Mouse (Mus musculus) kidney, adult 18-20 months (tissue): ENCODE results near the gene Cyp3a25.
"Not testable (repeated sequence)": the region's sequence is repeated elsewhere in the genome, so short reads cannot be mapped to it uniquely, and the experiment has no call there.

ENCODE experiments used
- DNase-seq: peaks from one replicate; pipeline ENCODE4 v3.0.0; 2021

The Cyp3a25 gene

GRCm38 (mm10) chr5:146009509-146009908 is at the start of gene Cyp3a25:
Gene Cyp3a25 (minus strand): TSS chr5:146009618.
- not testable (repeated sequence) for DNase-seq

GRCm38 (mm10) chr5:146021136-146021535 is 11.7 kb upstream of the Cyp3a25 start:
- no peak for DNase-seq

- no peak for DNase-seq
These were observed 8.9 kb upstream of the Cyp3a25 start for GRCm38 (mm10) chr5:146018275-146018674.

GRCm38 (mm10) chr5:146011251-146011650 is 1.8 kb upstream of the Cyp3a25 start:
- DNase-seq = no peak

GRCm38 (mm10) chr5:145967080-145967479 is 42.3 kb downstream of the Cyp3a25 start:
- peak; percentile 6 for DNase-seq
